Mouse (Mus musculus): ENCODE data around the gene Mtcp1. TPM values are rescaled to one million over a fixed set of nuclear protein-coding genes. Genes with fewer than 3 reads are reported as not detected.

Gene Mtcp1
- 6.7 and 7.2 TPM in 2 replicates for polyA plus RNA-seq (2015; fragmentation: Nextera tagmentation; extraction: Ambion mirVana)

DNA sequence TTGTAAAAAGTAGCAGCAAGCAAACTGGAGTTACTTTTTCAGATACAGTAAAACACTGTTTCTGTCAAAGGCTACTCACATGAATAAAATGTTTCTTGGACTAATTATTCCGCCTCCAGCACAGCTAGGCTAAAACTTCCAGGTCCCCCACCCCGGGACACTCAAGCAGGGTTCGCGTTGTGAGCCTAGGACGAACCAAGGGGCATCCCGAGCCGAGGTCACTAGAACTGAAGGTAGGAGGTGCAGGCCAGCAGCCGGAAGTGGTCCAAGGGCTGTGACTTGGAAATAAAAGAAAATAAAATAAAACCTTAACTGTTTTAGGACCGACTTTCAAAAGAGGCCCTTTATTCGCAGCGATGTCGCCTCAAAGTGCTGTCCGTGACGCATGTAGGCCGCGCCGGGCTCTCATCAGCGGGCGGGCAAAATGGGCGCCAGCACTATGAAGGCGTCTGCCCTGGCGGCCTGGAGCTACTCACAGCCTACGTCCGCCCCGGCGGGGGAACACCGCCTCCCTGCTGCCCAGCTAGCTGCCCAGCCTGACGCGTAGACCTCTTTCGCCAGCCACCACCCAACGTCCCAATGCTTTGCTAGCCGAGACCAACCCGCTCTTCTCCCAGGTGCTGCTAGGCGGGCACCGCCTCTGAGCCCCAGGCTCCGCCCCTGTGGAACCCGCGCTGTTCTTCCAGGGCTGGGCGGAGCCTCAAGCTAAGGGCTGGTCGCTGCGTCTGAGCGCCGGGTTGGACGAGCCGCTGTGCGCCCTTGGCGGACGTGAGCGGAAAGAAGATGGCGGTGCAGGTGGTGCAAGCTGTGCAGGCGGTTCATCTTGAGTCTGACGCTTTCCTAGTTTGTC is at the start of gene Mtcp1, which contains the start of the genes Cmc4 and Brcc3:
TSS of gene Mtcp1 (minus strand) at position 653 of the 850 bp plus-strand sequence.
TSS of gene Cmc4 (minus strand) at position 649 of the 850 bp plus-strand sequence.
TSS of gene Brcc3 (plus strand) at position 693 of the 850 bp plus-strand sequence.
- Histone ChIP-seq H3K4me3 (peak within 1 kb of the TSS; percentile 57), H3K9me3 (no peaks in the 10 kb centered on the region), H3K27ac (peak within 1 kb of the TSS; percentile 89), H3K4me2 (peak within 1 kb of the TSS; percentile 49), H3K9ac (peak within 1 kb of the TSS; percentile 65), H3K27me3 (replicated peaks) (no peaks in the 10 kb centered on the region), H3K36me3 (replicated peaks) (no peaks in the 10 kb centered on the region), H3K4me1 (no peaks in the 10 kb centered on the region)
- WGBS: 23% methylated on average over 52 of the region's 52 CpGs
- ATAC-seq (replicated peaks): peak; percentile 100

DNA sequence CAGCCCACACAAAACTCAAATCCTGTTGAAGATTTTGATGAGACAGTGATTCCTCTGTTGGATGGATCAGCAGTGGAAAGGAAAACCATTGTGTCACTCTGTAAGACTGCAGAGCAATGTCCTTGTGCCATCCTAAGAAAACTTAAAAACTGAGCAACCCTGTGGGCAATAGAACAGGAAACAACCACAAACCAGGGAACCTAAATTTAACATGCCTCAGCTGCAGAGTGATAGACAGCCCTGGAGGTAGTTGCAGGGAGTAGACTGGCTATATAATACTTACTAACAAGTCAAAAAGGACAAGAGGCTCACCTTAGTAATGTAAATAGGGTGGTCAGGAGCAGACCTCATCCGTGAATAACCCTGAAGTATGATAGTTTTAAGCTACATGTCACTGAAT is 38.2 kb upstream of the Mtcp1 start:
- H3K4me1 ChIP-seq: no peaks in the 10 kb centered on the region
- H3K9me3 ChIP-seq: no peaks in the 10 kb centered on the region
- H3K4me2 ChIP-seq: no peak overlapping the region
- H3K27me3 ChIP-seq (replicated peaks): no peaks in the 10 kb centered on the region
- H3K9ac ChIP-seq: no peak overlapping the region
- WGBS: 79% methylated on average over 1 of the region's 1 CpGs
- no peak overlapping the region for H3K4me3 ChIP-seq
- no peak for ATAC-seq (replicated peaks)
- H3K27ac ChIP-seq: no peak overlapping the region
- peaks cover 4% of the 10 kb centered on the region; the same call in 1 of the 2 replicates for H3K36me3 ChIP-seq (replicated peaks)

DNA sequence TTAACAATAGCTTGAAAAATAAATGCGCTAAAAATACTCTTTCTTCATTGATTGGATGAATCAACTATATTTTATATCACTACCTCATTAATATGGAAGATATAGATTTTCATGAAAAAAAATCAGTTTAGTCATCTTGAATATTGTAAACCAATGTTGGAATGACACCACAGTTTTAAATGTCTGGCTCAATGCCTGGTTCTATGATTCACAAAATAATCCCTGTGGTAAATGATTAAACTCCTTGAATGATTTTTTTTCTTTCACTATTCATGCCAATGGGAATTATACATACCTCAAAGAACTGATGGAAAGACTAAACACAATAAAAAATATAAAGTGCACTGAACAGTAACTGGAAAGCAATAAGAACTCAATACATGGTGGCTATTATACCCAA is 6.7 kb downstream of the Mtcp1 start:
- H3K9ac ChIP-seq: no peak overlapping the region
- H3K4me1 ChIP-seq: no peaks in the 10 kb centered on the region
- H3K36me3 ChIP-seq (replicated peaks): no peaks in the 10 kb centered on the region
- no peak for ATAC-seq (replicated peaks)
- H3K4me3 ChIP-seq: no peak overlapping the region
- no peaks in the 10 kb centered on the region for H3K9me3 ChIP-seq
- no peak overlapping the region for H3K27ac ChIP-seq
- 89% methylated on average over 1 of the region's 1 CpGs for WGBS
- no peaks in the 10 kb centered on the region for H3K27me3 ChIP-seq (replicated peaks)
- no peak overlapping the region for H3K4me2 ChIP-seq

DNA sequence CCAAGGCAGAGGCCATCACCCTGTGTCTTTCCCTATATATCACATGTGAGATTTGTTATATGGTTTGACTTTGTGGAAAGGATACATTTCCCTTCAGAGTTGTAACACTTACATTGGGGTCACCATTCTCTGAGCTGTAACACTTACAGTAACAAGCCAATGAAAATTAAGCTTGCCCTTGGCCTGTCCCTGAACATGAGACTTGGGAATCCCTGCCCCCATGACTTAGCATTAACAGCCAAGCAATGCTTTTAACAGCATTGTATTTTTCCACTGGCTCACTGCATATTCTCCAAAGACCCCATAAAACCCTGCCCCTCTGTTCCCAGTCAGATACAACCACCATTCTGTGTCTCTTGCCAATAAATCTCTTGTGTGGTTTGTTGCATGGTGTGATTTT is 13.0 kb downstream of the Mtcp1 start:
- Histone ChIP-seq H3K9ac (no peak overlapping the region), H3K27me3 (replicated peaks) (no peaks in the 10 kb centered on the region), H3K27ac (no peak overlapping the region), H3K4me3 (no peak overlapping the region), H3K4me2 (no peak overlapping the region), H3K9me3 (no peaks in the 10 kb centered on the region), H3K4me1 (no peaks in the 10 kb centered on the region), H3K36me3 (replicated peaks) (no peaks in the 10 kb centered on the region)
- no peak for ATAC-seq (replicated peaks)

DNA sequence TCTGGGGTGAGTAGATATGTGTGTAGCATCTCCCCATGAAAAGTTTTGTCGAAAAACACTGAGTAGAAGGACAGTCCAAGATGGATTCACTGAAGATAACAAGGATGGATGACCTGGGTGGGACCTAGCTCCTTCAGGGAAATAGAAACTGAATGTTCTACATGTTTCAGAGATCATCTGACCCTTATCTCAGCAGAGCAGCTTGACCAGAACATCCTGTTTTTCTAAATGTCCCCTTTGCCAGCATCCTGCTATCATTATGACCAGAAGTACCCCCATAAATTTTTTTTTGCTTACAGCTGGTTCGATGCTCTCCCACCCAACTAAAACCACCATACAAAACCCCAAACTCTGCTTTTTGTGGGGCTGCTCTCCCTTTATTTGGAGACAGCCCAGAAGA is 13.7 kb downstream of the Mtcp1 start:
- 93% methylated on average over 2 of the region's 2 CpGs for WGBS
- no peaks in the 10 kb centered on the region for H3K9me3 ChIP-seq
- no peak overlapping the region for H3K9ac ChIP-seq
- ATAC-seq (replicated peaks): no peak
- no peaks in the 10 kb centered on the region for H3K4me1 ChIP-seq
- H3K4me3 ChIP-seq: no peak overlapping the region
- H3K27ac ChIP-seq: no peak overlapping the region
- no peaks in the 10 kb centered on the region for H3K27me3 ChIP-seq (replicated peaks)
- H3K4me2 ChIP-seq: no peak overlapping the region
- H3K36me3 ChIP-seq (replicated peaks): no peaks in the 10 kb centered on the region

DNA sequence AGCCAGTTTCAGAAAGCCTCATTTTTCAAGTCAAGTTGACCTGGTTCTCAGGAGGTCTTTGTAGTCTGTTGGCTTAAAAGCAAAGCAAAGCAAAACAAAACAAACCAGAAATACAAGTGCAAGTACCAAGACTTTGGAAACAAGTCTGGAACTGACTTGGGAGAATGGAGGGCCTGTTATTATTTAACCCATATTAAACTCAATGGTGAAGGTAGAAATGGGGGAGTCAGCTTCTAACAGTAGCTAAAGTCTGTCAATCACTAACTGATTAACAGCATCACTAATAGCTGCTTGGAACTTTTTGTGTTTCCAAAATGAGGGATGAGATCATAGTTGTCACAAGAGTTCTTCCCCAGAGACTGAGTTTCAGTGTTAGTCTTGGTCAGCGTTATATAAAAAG is 16.9 kb downstream of the Mtcp1 start:
- Histone ChIP-seq H3K36me3 (replicated peaks) (no peaks in the 10 kb centered on the region), H3K27ac (no peak overlapping the region), H3K9me3 (no peaks in the 10 kb centered on the region), H3K27me3 (replicated peaks) (no peaks in the 10 kb centered on the region), H3K4me3 (no peak overlapping the region), H3K4me2 (no peak overlapping the region), H3K9ac (no peak overlapping the region), H3K4me1 (no peaks in the 10 kb centered on the region)
- ATAC-seq (replicated peaks): no peak
- WGBS: 82% methylated on average over 1 of the region's 1 CpGs

- no peaks in the 10 kb centered on the region for H3K36me3 ChIP-seq (replicated peaks)
- peak within 1 kb of the TSS; percentile 48 for H3K4me2 ChIP-seq
- H3K4me3 ChIP-seq: peak within 1 kb of the TSS; percentile 56
- peak; percentile 98 for ATAC-seq (replicated peaks)
- no peaks in the 10 kb centered on the region for H3K9me3 ChIP-seq
- 22% methylated on average over 15 of the region's 25 CpGs for WGBS
- H3K4me1 ChIP-seq: no peaks in the 10 kb centered on the region
- peak within 1 kb of the TSS; percentile 50 for H3K9ac ChIP-seq
- peak within 1 kb of the TSS; percentile 79 for H3K27ac ChIP-seq
- no peaks in the 10 kb centered on the region for H3K27me3 ChIP-seq (replicated peaks)
Observed at GRCm38 (mm10) chrX:75382195-75382771, 34.1 kb downstream of the Mtcp1 start, which contains the start of the genes Fundc2 and F8. Gene Fundc2, plus strand, starts transcription at chrX:75382399. Gene F8, minus strand, starts transcription at chrX:75382615.

DNA sequence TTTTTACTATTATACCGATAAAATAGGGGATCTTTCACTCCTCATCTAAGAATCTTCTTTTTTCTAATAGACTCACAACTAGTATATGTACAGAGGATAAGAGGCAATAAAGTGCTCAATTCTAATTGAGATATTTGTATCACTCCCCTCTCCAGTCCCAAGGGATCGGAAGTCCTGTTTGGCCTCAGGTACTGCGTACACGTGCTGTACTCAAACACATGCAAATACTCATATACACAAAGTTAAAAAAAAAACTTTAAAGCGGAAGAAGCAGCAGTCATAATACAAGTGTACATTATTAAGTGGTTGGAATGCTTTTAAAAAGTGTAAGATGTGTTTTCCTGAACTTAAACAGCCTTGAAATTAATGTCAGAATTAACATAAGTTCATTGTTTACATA is 34.7 kb downstream of the Mtcp1 start:
- H3K4me1 ChIP-seq: no peaks in the 10 kb centered on the region
- no peaks in the 10 kb centered on the region for H3K27me3 ChIP-seq (replicated peaks)
- H3K4me2 ChIP-seq: peak overlapping the region; percentile 48
- peak overlapping the region; percentile 56 for H3K4me3 ChIP-seq
- peak overlapping the region; percentile 79; the same call in 1 of the 2 replicates for H3K27ac ChIP-seq
- peak; percentile 62 for ATAC-seq (replicated peaks)
- no peaks in the 10 kb centered on the region for H3K36me3 ChIP-seq (replicated peaks)
- peak overlapping the region; percentile 50; the same call in 1 of the 2 replicates for H3K9ac ChIP-seq
- 63% methylated on average over 5 of the region's 5 CpGs for WGBS
- no peaks in the 10 kb centered on the region for H3K9me3 ChIP-seq

- Histone ChIP-seq H3K9ac (no peak overlapping the region), H3K9me3 (no peaks in the 10 kb centered on the region), H3K4me2 (peak overlapping the region; percentile 48; the same call in 1 of the 2 replicates), H3K4me1 (no peaks in the 10 kb centered on the region), H3K36me3 (replicated peaks) (no peaks in the 10 kb centered on the region), H3K27me3 (replicated peaks) (no peaks in the 10 kb centered on the region), H3K27ac (no peak overlapping the region), H3K4me3 (no peak overlapping the region)
- no peak for ATAC-seq (replicated peaks)
- WGBS: 83% methylated on average over 1 of the region's 1 CpGs
Observed at GRCm38 (mm10) chrX:75381176-75381575, 35.2 kb downstream of the Mtcp1 start.

- Histone ChIP-seq H3K9ac (no peak overlapping the region), H3K27me3 (replicated peaks) (no peaks in the 10 kb centered on the region), H3K36me3 (replicated peaks) (no peaks in the 10 kb centered on the region)
Observed at GRCm38 (mm10) chrX:75376815-75377214, 39.6 kb downstream of the Mtcp1 start.

DNA sequence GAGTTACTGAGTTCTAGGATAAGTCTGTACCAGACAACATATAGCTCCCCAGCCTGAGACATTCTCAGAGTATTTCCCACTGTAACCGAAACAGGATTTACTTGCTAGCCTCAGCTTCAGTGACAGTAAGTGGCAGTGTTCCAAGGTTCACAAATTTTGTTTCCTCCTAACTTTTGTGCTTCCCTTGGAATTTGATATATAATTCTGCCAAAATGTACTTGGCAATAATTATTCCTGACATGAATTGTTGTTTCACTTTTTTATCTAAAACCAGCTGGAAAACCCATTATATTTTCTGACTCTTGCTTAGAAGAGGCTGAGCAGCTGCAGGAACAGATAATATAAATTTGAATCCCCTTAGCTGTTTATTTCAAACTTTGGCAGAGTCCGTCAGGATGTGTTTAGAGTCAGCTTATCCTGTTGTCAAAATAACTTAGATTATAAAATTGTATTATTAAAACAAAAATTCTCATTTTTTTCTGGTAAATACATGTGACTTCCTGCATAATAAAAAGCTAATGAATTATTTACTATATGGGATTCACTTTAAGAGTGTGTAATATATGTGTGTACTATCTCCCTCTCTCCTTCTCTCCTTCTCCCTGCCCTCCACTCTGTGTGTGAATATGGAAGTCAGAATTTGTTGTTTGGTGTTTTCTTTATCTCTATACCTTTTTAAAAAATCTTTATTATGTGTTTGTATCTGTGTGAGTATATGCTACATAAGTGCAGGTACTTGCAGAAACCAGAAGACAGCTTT is 43.5 kb downstream of the Mtcp1 start:
- Histone ChIP-seq H3K4me2 (no peak overlapping the region), H3K36me3 (replicated peaks) (no peaks in the 10 kb centered on the region), H3K4me3 (no peak overlapping the region), H3K27me3 (replicated peaks) (no peaks in the 10 kb centered on the region), H3K4me1 (no peaks in the 10 kb centered on the region), H3K27ac (no peak overlapping the region), H3K9ac (no peak overlapping the region), H3K9me3 (no peaks in the 10 kb centered on the region)
- no peak for ATAC-seq (replicated peaks)
- 82% methylated on average over 2 of the region's 2 CpGs for WGBS

More at GRCm38 (mm10) chrX:75376815-75377214, 39.6 kb downstream of the Mtcp1 start:
- no peak overlapping the region for H3K27ac ChIP-seq
- H3K4me2 ChIP-seq: no peak overlapping the region
- no peak for ATAC-seq (replicated peaks)
- no peaks in the 10 kb centered on the region for H3K9me3 ChIP-seq
- H3K4me1 ChIP-seq: no peaks in the 10 kb centered on the region
- no peak overlapping the region for H3K4me3 ChIP-seq

DNA sequence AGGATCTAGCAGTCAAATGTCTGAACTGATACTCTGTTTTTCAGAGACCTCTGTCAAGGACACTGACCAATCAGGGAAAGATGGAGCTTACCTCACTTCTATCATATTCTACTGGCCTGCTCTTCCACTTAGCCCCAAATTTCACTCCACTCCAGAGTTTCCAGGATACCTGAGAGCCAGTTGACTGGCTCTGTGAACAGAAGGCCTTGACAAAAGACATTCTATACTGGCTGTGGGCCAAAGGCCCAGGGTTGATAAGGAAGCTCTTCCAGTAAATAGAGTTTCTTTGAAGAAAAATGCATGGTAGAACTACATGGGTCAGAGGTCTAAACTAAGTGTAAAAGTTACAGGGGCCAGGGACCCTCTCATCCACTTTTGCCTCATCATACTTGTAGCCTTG is 46.2 kb downstream of the Mtcp1 start:
- ATAC-seq (replicated peaks): no peak

More for the DNA sequence above, 46.2 kb downstream of the Mtcp1 start:
- Histone ChIP-seq H3K36me3 (replicated peaks) (no peaks in the 10 kb centered on the region), H3K4me2 (no peak overlapping the region), H3K27ac (no peak overlapping the region), H3K4me1 (no peaks in the 10 kb centered on the region), H3K9ac (no peak overlapping the region), H3K4me3 (no peak overlapping the region), H3K9me3 (no peaks in the 10 kb centered on the region), H3K27me3 (replicated peaks) (no peaks in the 10 kb centered on the region)
